Mouse (Mus musculus) megakaryocyte, adult 5-6 weeks (primary cell): Measurements from ENCODE around the gene Zscan10. TPM values are rescaled to one million over a fixed set of nuclear protein-coding genes. Genes with fewer than 3 reads are reported as not detected.
"Not testable (repeated sequence)": the region's sequence is repeated elsewhere in the genome, so short reads cannot be mapped to it uniquely, and the experiment has no call there.

Source experiments
- ATAC-seq: 2 replicates; pipeline ENCODE4 v1.8.0; 2016; ENCODE audit warnings: mild to moderate bottlenecking, inconsistent platforms; ENCODE audit not compliant: poor library complexity, severe bottlenecking
- total RNA-seq, 2 experiments: library from RNA; stranded (forward) in 1 of 2; stranded (reverse) in 1 of 2; fragments of 153-499, 151-499 nt in 1 of 2; fragments of 221-1000, 200-1000 nt in 1 of 2; gene quantifications; 2 replicates each; pipeline versions ENCODE4 v1.2.3 to v1.2.4; 2015 to 2017

The Zscan10 gene
- total RNA-seq, 2 experiments from 2014 or later = not detected

DNA sequence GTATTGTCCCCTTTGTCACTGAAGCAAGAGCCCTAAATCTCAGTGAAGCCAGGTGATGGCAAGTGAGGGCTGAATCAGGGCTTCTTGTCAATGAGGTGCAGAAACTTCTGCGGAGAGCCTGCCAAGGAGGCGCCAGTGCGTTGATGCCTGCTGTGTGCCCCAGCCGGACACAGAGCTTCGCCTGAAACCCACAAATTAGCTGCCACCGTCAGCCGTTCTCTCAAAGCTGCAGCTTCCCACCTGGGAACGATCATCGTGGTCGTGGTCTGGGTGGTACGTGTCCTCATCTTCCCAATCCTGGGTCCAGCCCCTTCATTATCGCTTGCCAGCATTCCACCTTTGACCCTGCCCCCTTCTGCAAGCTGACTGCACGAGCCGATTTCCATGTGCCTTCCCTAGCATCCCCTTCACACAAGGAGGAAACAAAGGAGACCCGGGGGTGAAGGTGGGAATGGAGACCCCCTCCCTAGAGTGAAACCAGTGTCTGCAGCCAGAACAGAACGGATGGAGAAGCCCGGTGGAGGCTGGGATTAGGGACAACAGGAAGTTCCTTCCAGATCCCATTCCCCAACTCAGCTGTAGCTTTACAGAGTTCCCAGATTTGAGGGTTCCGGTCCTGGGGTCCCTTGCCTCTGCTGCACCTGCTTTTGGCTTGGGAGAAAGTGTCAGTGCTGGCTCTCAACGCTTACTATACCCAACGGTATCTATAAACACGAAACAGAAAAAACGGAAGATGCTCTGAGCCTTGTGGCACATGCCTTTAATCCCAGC, 14.8 kb upstream of the Zscan10 start:
- ATAC-seq = peak; percentile 21; the same call in 1 of the 2 replicates

DNA sequence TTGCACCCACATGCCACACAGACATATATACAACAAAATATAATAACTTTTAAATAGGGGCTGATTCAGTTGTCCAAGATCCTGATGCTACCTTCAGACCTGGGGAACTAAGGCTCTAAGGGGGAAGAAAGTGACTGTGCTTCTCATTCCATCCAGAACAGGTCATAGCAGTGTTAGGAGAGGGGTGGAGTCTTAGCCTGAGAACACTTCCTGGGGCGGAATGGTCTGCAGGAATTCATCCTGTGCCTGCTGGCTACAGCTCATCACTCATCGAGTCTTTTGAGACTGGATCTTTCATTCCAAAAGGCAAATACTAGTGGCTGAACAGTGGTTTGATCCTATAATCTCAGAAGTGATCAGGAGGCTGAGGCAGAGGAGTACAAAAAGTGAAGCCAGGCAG, 13.4 kb upstream of the Zscan10 start:
- ATAC-seq = no peak

DNA sequence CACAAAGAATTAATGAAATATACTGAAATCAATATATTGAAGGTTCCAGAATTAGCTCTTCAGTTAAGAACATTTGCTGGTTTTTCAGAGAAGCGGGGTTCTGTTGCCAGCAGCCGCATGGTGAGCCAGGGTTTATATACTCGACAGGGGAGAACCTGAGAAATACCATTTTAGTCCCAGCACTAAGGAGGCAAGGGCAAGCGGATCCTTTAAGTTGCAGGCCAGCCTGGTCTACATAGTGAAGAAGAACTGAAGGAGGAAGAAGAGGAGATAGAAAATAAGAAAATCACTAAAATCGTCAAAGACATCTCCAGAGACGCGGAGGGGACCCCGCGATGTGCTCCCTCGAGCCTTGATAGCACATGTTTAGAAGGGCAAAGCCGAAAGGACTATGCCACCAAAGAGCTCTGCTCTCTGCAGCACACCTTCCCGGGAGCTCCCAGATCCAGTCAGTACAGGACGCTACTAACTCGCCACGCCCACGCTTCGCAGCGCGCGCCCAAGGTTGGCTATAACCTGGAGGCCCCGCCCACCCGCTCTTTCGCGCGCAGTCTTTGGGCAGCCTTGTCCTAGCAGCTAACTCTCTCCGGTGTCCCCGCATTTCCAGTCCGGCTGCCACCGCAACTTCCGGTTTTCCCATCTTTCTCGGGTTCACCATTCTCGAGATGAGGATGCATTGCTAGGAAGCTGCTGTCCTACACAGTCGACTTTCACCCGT, 8.3 kb upstream of the Zscan10 start:
- peak; percentile 97 for ATAC-seq

DNA sequence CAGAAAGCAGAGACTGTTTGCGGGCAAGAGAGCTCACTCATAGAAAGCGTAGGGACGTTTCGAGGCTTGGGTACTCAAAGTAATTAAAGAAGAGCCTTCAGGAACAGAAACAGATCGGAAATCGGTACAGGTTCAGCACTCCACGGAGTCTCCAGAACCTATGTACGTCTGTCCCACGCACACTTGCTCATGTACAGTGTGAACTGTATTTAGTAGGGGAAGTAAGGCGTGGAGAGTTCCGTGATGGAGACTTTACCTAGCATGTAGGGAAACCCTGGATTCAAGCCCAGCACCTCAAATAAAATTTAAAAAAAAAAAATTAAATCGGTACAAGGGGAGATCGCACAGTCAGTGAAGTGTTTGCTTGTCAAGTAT, 7.7 kb upstream of the Zscan10 start:
- no peak; the same call in 1 of the 2 replicates for ATAC-seq

DNA sequence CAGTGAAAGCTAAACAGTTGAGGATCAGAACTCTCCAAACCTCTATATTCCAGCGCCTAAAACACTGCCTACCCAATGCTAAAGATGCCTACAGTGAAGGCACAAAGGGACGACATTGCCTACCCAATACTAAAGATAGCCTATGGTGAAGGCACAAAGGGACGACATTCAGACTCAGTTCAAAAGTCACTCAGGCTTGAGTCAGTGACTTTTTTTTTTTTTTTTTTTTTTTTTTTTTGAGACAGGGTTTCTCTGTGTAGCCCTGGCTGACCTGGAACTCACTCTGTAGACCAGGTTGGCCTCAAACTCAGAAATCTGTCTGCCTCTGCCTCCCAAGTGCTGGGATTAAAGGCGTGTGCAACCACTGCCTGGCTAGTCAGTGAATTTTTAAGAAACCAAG, 5.5 kb upstream of the Zscan10 start:
- ATAC-seq = not testable (repeated sequence)

DNA sequence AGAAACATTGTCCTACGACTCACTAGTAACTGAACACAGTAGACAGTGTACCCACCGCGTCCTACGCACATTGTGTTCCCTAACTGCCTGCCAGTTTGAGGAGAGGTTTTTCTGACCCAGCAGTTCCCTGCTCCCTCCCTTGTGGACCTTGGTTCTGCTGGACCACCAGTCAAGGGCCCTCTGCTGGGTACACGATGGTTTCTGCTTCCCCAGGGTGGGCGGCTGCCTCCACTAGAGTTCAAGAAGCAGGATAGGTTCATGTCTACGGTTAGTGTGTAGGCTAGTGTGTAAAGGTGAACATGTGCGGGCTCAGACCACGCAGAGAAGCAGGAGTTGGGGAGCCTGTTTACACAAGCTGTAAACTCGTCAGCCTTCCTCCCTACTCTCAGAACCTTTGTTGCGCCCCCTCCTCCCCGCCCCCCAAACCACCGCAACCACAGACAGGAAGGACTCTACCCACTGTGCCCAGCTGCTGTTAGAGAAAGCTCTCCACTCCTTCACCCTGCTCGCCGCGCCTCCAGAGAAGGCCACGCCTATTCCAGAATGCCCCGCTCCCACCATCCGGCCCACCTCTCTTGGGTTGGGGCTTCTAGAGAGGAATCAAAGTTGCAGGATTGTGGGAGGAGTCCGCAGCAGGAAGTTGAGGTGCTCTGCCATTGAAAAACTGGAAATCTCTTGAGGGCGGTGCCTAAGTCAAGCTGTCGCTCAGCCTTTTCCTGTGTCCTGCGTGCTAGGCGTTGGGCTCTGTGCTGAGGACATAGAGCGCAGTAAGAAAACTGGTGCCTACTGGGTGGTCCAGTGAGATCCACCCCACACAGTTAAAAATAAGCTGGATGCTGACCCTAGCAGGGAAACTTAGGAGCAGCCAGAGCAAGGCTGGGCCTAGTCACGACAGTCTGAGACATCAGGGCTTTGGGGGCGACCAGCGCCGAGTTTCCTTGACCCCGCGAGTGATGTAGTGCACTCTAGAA, 1.8 kb upstream of the Zscan10 start, which contains the start of gene Zfp13:
Gene Zfp13 (minus strand): TSS at position 906 of the 971 bp plus-strand sequence.
- peak; percentile 92 for ATAC-seq

DNA sequence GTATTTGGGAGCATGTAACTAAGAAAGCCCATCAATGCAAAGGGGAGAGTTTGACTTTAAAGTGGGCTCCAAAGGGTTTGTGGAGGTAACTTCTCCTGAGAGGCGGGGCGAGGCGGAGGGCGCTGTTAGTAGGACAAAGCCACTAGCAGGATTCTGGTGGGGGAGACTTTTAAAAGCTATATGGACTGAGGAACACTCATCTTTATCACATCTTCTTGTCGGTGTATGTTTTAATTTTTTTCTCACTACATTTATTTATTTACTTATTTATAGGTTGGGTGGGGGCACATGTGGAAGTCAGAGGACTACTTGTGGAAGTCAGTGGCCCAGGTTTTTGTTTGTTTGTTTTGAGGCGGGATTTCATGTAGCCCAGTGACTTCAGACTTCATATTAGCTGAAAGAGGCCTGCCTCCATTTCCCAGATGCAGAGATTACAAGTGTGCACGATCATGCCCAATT, 1.0 kb upstream of the Zscan10 start:
- ATAC-seq = peak; percentile 22

DNA sequence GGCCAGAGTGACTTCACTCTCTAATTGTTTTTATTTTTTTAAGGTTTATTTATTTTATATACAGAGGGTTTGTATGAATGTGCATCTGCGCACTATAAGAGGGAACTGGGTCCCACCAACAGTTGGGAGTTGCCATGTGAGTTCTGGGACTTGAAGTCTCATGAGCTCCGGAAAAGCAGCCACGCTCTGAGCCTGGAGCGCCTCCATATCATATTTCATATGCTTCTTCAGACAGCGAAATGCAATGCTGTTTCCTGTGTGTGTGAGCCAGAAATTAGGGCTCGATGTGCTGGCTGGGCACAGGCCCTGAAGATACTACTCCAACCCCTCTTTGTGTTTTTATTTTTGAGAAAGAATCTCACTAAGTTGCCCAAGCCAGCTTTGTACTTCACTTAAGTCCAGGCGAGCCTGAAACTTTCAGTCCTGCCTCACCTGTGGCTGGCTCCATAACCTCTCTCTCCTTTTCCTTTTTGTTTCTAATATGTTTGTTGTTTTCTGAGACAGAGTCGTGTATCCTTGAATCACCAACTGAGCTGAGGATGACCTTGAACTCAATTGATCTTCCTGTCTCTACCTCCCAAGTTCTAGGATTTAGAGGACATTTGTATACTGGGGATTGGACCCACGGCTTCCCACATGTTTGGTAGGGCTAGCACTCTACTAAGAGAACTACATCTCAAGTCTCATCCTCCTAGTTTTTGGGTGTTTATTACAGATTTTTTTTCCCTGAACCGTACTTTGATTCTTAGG, 1.4 kb downstream of the Zscan10 start:
- ATAC-seq = no peak

DNA sequence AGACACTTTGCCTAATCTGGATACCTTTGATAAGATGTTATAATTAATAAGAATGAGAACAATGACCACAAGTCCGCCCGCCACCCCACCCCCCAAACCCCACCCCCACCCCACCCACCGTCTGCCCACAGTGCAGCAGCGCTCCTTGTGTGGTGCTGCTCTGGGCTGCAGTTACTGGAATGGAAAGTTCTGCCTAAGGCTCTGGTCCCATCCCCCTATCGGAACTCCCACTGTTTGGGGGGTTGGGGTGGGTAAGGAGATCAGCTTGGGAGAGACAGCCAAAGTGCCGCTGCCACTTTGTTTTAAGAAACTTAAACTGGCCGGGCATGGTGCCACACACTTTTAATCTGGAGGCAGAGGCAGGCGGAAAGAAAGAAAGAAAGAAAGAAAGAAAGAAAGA, 2.4 kb downstream of the Zscan10 start:
- no peak for ATAC-seq

DNA sequence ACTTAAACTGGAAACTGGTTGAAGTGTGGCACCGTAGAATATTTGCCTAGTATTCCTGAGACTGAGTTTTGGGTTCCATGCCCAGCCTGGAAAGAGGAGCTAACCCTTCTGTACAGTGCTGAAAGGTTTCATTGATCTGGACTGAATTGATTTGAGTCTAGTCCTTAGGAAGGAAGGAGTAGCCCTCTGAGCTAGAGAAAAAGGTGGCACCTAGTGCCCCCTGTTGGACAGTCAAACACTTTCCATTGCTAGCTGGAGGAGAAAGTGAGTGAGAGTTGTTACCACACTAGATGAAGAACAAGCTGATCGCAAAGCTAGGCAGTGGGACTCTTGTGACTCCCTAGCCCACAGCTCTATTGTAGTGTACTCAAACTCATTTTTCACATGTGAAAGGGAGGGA, 2.9 kb downstream of the Zscan10 start:
- no peak for ATAC-seq

DNA sequence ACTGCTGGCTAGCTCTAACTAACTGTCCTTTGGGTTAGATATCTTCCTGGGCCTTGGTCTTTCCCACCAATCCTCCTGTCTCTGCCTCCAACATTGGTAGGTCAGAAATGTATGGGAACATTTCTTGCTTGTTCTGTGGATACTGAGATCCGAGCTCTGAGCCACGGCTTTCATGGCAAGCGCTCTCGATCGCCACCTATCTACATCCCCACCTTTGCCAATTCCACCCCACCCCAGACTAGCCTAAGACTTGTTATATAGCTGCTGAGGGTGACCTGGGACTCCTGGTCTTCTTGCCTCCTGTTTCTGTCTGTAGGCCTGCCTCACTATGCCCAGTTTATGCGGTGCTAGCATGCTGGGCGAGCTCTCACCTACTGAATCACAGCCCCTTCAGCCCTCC, 3.7 kb downstream of the Zscan10 start:
- no peak for ATAC-seq

DNA sequence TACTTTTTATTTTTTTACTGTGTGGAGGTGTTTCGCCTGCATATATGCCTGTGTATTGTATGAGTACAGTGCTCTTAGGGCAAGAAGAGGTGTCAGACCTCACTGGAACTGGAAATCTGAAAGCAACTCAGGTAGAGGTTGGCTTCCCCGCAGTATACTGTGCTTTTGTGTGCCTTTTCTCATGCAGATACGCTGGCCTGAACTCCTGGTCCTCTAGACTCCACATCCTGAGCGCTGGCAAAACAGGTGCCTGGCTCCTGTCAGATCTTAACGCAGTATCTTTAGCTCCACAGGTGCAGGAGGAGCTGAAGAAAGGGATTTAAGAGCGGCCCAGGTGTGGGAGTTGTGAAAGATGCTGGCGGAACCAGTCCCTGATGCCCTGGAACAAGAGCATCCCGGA, 4.6 kb downstream of the Zscan10 start:
- ATAC-seq = no peak

DNA sequence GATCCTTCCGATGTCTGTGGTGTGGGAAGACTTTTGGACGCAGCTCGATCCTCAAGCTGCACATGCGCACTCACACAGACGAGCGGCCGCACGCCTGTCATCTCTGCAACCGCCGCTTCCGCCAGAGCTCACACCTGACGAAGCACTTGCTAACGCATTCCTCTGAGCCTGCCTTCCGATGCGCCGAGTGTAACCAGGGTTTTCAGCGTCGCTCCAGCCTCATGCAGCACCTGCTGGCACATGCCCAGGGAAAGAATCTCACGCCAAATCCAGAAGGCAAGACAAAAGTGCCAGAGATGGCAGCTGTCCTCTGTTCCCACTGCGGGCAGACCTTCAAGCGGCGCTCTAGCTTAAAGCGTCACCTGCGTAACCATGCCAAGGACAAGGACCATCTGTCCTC, 9.0 kb downstream of the Zscan10 start:
- ATAC-seq = no peak

DNA sequence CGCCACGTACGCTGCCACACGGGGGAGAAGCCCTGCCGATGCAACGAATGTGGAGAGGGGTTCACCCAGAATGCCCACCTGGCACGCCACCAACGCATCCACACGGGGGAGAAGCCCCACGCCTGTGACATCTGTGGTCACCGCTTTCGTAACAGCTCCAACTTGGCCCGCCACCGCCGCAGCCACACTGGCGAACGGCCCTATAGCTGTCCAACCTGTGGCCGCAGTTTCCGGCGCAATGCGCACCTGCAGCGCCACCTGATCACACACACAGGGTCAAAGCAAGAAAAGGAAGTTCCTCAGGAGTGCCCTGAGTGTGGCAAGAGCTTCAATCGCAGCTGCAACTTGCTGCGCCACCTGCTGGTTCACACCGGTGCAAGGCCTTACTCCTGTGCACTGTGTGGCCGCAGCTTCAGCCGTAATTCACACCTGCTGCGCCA, 9.7 kb downstream of the Zscan10 start:
- peak; percentile 95 for ATAC-seq

DNA sequence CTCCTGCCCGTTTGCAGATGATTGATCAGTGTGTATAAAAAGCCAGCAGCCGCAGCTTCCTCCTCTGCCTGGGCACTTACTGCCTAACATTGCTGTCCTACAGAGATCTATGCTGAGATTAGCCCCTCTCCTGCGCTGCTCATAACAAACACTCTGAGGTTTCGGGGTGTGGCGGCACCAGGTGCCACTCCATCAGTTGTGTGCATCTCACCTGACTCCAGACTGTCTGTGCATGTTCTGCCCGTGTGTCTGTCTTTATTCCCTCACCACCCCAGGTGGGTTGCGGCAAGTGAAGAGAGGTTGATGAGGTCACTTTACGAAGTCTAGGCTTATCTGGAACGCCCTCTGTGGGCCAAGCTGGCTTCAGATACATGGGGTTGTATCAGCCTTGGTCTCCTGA, 16.4 kb downstream of the Zscan10 start:
- peak; percentile 57 for ATAC-seq

DNA sequence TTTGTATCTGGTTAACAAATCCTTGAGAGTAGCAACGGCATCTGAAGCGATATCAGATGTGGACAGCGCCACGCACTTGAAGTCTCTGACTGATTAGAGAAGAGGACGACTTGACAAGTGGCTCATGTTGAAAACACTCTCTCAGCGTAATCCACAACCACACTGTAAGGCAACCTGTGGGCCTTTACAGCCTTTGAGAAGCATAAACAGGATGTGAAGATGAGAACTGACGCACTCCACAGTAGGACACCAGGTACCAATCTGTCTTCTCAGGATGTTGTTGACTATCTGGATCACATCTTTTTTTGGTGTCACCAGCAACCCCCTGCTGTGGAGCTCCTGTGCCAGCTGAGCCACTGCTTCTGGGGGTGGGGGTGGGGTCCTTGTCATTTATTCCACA, 19.7 kb downstream of the Zscan10 start:
- no peak for ATAC-seq

DNA sequence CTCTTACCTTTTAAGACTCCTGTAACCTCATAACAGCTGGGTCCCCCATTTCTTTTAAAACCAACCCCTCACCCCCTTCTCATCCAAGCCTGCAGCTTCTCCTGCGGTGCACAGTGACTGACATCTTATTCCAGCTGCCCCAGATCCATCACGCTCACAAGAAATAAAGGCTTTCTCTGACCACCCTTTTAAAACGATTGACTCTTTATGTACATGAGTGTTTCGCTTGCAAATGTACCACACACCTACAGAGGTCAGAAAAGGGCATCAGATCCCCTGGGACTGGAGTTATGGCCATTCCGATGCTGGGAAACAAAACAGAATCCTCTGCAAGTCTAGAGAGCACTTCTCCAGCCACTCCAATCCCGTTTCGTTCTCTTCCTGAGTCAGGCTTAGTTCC, 27.2 kb downstream of the Zscan10 start:
- no peak for ATAC-seq

DNA sequence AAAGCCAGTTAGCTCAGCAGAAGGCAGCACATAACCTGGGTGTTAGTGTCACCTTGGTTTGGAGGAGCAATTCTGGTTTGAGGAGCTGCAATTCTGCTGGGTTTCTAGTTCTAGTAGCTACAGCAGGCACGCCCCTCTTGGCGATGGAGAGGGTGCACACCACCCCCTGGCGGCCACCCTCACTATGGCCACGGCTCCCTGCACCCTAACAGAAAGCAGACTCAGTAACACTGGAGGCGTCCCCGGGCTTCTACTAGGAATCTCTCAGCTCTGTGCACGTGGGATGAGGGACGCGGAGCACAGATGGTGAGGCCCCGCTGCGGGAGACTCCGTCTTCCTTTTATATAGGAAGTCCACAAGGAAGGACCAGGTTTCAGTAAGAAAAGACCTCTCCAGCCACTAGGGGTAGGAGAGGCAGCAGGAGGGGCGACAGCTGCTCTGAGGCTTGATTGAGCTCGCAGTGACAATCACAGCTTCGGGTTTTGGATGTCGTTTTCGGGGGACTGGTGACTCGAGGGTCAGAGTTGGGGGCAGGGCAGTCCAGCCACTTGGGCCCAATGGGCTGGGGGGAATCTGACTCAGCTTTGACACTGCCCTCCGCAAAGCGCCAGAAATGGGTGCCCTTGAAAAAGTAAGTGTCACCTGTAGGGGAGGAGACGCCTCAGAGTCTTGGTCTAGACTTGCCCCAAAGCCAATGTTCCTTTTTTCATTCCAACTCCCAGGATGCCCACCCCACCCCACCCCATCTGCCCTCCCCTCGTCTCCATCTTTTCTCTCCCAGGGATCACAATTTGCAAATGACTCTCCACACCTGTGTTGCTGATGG, 29.8 kb downstream of the Zscan10 start:
- peak; percentile 87 for ATAC-seq

DNA sequence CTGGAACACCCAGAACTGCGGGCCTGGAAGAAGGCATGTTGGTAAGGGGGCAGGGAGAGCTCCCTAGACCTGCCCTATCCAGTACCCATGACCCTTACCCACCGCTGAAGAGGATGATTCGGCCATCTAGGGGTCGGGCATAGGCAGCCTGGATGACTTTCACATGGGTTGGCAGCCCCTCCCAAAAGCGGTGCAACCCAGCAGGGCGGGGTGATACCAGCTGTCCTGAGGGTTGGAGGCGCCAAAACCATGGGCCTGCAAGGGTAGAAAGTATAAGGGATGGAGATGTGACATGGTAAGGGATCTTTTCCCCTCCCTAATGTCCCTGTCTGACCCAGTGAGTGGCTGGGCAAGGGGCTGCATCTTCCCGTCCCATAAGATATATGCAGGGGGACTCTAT, 30.6 kb downstream of the Zscan10 start:
- ATAC-seq = no peak
